Mouse (Mus musculus): Measurements from ENCODE around the gene Mlf2. TPM values are rescaled to one million over a fixed set of nuclear protein-coding genes. Genes with fewer than 3 reads are reported as not detected.
A peak's percentile ranks its signal among the peaks of the same experiment; 100 is the strongest.
"Not testable (repeated sequence)": the region's sequence is repeated elsewhere in the genome, so short reads cannot be mapped to it uniquely, and the experiment has no call there.

Gene Mlf2
- 336 and 340 TPM in 2 replicates for polyA plus RNA-seq (2015; fragmentation: Nextera tagmentation; extraction: Ambion mirVana)

DNA sequence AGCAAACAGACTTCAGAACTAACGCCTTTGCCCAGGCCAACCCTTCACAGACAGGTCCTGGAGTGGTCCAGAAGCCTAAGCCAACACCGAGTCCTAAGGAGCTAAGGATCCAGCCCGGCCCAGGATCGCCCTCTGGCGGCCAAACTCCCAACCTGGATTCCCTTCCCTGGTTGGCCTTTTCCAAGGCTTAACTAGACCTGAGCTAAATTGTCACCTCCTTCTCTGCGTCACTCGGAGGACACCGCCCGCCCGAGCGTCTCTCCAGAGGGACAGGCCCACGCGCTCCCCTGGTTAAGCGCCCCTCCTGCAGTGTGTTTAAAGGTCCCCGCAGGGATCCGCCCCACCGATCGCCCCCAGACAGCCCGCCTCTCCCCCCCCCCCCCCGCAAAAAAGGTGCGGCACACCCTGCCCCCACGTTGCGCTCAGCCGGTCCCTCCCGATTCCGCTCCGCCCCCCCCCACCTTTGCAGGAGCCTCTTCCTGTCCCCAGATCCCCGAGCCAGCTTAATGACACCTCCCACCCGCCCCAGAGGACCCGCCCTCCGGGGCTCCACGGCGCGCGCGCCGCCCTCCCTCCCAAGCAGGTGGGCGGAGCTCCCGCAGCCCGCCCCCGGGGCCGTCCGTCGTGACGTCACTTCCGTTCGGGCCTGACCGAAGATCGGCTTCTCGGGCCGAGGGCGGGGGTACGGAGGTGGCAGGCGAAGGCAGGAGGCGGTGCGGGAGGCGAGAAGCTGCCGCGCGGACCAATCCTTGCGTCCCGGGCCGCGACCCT, at the start of gene Mlf2:
TSS of gene Mlf2 (plus strand) at position 633 of the 771 bp plus-strand sequence.
- H3K4me3 ChIP-seq (replicated peaks): peak within 1 kb of the TSS; percentile 68
- WGBS: under 1% methylated on average over 51 of the region's 64 CpGs
- ATAC-seq: peak; percentile 94
- no peaks in the 10 kb centered on the region for H3K9me3 ChIP-seq
- peak within 1 kb of the TSS; percentile 80 for H3K9ac ChIP-seq
- peak within 1 kb of the TSS; percentile 78 for H3K4me2 ChIP-seq (replicated peaks)
- H3K4me1 ChIP-seq (replicated peaks): peaks cover 24% of the 10 kb centered on the region
- H3K27me3 ChIP-seq (replicated peaks): no peaks in the 10 kb centered on the region
- H3K36me3 ChIP-seq: peaks cover 9% of the 10 kb centered on the region
- H3K27ac ChIP-seq: peak within 1 kb of the TSS; percentile 95

DNA sequence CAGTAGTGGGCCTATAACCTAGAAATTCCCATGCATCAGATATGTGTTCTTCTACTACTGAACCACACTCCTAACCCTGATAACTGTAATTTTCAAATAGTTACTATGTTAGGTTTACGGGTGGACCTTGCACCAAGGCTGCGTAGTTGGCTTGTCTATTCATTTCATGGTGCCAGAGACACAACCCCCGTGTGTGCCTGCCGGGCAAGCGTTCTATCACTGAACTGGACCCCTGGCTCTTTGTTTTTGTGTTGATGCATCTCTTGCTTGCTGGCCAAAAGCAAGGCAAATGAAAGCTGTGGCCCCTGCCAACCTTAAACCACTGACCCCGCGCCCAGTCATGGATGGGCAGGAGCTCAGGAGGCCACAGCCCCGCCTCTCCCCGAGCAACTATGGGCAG, 49.4 kb upstream of the Mlf2 start:
- Histone ChIP-seq H3K27ac (no peak overlapping the region), H3K9me3 (no peaks in the 10 kb centered on the region), H3K4me1 (replicated peaks) (no peaks in the 10 kb centered on the region), H3K36me3 (no peaks in the 10 kb centered on the region), H3K4me2 (replicated peaks) (no peak overlapping the region), H3K9ac (no peak overlapping the region), H3K4me3 (replicated peaks) (no peak overlapping the region), H3K27me3 (replicated peaks) (no peaks in the 10 kb centered on the region)
- WGBS: 90% methylated on average over 9 of the region's 9 CpGs
- ATAC-seq: no peak

GRCm38 (mm10) chr6:124883351-124883750, 47.8 kb upstream of the Mlf2 start:
- Histone ChIP-seq H3K4me1 (replicated peaks) (no peaks in the 10 kb centered on the region), H3K9ac (no peak overlapping the region), H3K27ac (no peak overlapping the region), H3K4me2 (replicated peaks) (no peak overlapping the region), H3K36me3 (no peaks in the 10 kb centered on the region), H3K27me3 (replicated peaks) (no peaks in the 10 kb centered on the region), H3K9me3 (no peaks in the 10 kb centered on the region), H3K4me3 (replicated peaks) (no peak overlapping the region)
- 81% methylated on average over 10 of the region's 10 CpGs for WGBS
- no peak for ATAC-seq

DNA sequence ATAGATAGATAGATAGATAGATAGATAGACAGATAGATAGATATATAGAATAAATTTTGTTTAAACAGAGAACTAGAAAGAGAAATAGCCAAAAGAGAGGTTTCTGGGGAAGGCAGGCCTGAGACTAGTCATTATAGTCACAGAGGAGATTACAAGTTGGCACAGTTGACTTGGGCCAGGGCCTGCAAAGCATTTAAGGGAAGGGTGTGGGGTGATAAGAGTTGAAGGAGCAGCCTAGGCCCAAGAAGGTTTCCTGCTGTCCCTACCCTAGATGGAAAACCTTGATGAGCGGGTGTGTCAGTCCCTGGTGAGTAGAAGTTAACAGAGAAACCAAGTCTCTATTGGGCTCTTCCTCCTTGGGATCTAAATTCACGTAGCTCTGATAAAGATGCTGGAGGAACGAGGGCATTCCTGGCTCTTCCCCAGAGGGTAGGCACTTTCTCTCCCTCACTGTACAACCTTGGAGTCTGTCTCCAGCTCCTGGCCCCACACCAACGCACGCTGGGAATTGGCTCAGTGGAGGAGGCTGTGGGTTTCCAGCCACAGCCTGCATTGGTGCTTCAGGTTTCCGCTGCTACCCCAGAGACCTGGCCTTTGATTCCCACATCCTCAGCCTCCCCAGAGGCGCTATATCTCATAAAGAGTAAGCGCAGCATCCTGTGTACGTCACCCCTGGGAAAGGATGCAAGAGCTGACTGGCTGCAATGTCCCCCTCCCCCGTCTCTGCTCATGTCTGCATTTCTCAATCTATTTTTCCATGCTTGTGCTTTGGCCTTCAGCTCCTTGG, 46.3 kb upstream of the Mlf2 start:
- ATAC-seq: no peak
- Histone ChIP-seq H3K4me1 (replicated peaks) (no peaks in the 10 kb centered on the region), H3K27me3 (replicated peaks) (no peaks in the 10 kb centered on the region), H3K4me2 (replicated peaks) (no peak overlapping the region), H3K4me3 (replicated peaks) (no peak overlapping the region), H3K27ac (no peak overlapping the region), H3K9me3 (no peaks in the 10 kb centered on the region), H3K9ac (no peak overlapping the region), H3K36me3 (no peaks in the 10 kb centered on the region)
- WGBS: 71% methylated on average over 10 of the region's 10 CpGs

- Histone ChIP-seq H3K4me3 (replicated peaks) (no peak overlapping the region), H3K4me1 (replicated peaks) (no peaks in the 10 kb centered on the region), H3K4me2 (replicated peaks) (no peak overlapping the region), H3K27me3 (replicated peaks) (no peaks in the 10 kb centered on the region), H3K36me3 (no peaks in the 10 kb centered on the region), H3K9ac (no peak overlapping the region), H3K27ac (no peak overlapping the region), H3K9me3 (no peaks in the 10 kb centered on the region)
- ATAC-seq: no peak
- WGBS: 88% methylated on average over 8 of the region's 8 CpGs
Observed at GRCm38 (mm10) chr6:124885956-124886381, 45.2 kb upstream of the Mlf2 start.

DNA sequence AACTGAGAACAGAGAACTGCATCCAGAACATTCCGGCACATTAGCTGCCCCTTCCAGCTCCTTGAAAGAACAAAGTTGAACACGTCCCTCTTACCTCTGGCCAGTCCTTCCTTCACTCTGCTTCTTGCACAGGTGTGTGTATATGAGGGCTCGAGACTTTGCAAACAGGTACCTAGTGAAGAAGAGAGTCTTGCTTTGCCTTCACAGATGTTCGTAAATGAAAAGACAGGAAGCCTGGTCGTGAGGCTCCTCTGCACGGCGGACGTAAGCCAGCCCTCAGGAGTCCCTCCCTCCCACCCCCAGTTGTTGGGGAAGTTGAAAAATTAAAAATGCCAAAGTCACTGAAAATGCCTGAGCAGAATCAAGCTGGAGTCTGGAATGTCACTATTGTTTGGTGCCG, 43.2 kb upstream of the Mlf2 start, which contains the start of gene Cd4:
TSS of gene Cd4 (minus strand) at position 236 of the 400 bp plus-strand sequence.
- no peak for ATAC-seq
- Histone ChIP-seq H3K4me3 (replicated peaks) (no peak within 1 kb of the TSS), H3K27me3 (replicated peaks) (no peaks in the 10 kb centered on the region), H3K4me1 (replicated peaks) (no peaks in the 10 kb centered on the region), H3K27ac (no peak within 1 kb of the TSS), H3K4me2 (replicated peaks) (no peak within 1 kb of the TSS), H3K9me3 (no peaks in the 10 kb centered on the region), H3K36me3 (no peaks in the 10 kb centered on the region), H3K9ac (no peak within 1 kb of the TSS)
- WGBS: 71% methylated on average over 9 of the region's 9 CpGs

GRCm38 (mm10) chr6:124888555-124889125, 42.5 kb upstream of the Mlf2 start:
- Histone ChIP-seq H3K9me3 (no peaks in the 10 kb centered on the region), H3K4me3 (replicated peaks) (no peak overlapping the region), H3K4me1 (replicated peaks) (no peaks in the 10 kb centered on the region), H3K4me2 (replicated peaks) (no peak overlapping the region), H3K36me3 (no peaks in the 10 kb centered on the region), H3K27ac (no peak overlapping the region), H3K27me3 (replicated peaks) (no peaks in the 10 kb centered on the region), H3K9ac (no peak overlapping the region)
- WGBS: 91% methylated on average over 6 of the region's 6 CpGs
- no peak for ATAC-seq

GRCm38 (mm10) chr6:124890997-124891396, 40.2 kb upstream of the Mlf2 start:
- Histone ChIP-seq H3K27ac (no peak overlapping the region), H3K4me1 (replicated peaks) (no peaks in the 10 kb centered on the region), H3K27me3 (replicated peaks) (no peaks in the 10 kb centered on the region), H3K4me3 (replicated peaks) (no peak overlapping the region), H3K9ac (no peak overlapping the region), H3K9me3 (no peaks in the 10 kb centered on the region), H3K4me2 (replicated peaks) (no peak overlapping the region), H3K36me3 (no peaks in the 10 kb centered on the region)
- 62% methylated on average over 6 of the region's 6 CpGs for WGBS
- no peak for ATAC-seq

DNA sequence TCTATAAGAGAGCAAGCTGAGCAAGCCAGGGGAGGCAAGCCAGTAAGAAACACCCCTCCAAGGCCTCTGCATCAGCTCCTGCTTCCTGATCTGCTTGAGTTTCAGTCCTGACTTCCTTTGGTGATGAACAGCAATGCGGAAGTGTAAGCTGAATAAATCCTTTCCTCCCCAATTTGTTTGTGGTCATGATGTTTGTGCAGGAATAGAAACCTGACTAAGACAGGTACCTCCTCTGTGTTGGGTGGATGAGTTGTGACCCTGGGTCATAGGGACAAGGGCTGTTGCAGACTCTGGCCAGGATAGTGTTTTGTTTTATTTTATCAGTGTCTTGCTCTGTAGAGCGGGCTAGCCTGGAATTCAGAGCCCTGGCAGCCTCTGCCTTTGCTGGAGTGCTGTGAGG, 37.1 kb upstream of the Mlf2 start:
- not testable (repeated sequence) for H3K4me3 ChIP-seq (replicated peaks); H3K9ac ChIP-seq; H3K9me3 ChIP-seq; H3K4me1 ChIP-seq (replicated peaks); H3K27me3 ChIP-seq (replicated peaks); H3K36me3 ChIP-seq; ATAC-seq; H3K4me2 ChIP-seq (replicated peaks); H3K27ac ChIP-seq
- WGBS: 91% methylated on average over 2 of the region's 2 CpGs

GRCm38 (mm10) chr6:124898359-124898758, 32.8 kb upstream of the Mlf2 start:
- no peak overlapping the region for H3K9ac ChIP-seq
- H3K27me3 ChIP-seq (replicated peaks): no peaks in the 10 kb centered on the region
- no peaks in the 10 kb centered on the region for H3K4me1 ChIP-seq (replicated peaks)
- 49% methylated on average over 3 of the region's 3 CpGs for WGBS
- no peak overlapping the region for H3K4me2 ChIP-seq (replicated peaks)
- ATAC-seq: no peak
- H3K9me3 ChIP-seq: no peaks in the 10 kb centered on the region
- H3K36me3 ChIP-seq: no peaks in the 10 kb centered on the region
- H3K27ac ChIP-seq: no peak overlapping the region
- H3K4me3 ChIP-seq (replicated peaks): no peak overlapping the region

- H3K9ac ChIP-seq: no peak overlapping the region
- H3K4me2 ChIP-seq (replicated peaks): no peak overlapping the region
- no peaks in the 10 kb centered on the region for H3K9me3 ChIP-seq
- no peak for ATAC-seq
- peaks cover 8% of the 10 kb centered on the region for H3K4me1 ChIP-seq (replicated peaks)
- H3K36me3 ChIP-seq: no peaks in the 10 kb centered on the region
- H3K27me3 ChIP-seq (replicated peaks): no peaks in the 10 kb centered on the region
- H3K27ac ChIP-seq: no peak overlapping the region
- 64% methylated on average over 8 of the region's 8 CpGs for WGBS
- no peak overlapping the region for H3K4me3 ChIP-seq (replicated peaks)
Observed at GRCm38 (mm10) chr6:124900056-124900800, 31.0 kb upstream of the Mlf2 start.

Data from intestine, embryonic 15.5 days (tissue).